Mouse (Mus musculus) lung, postnatal 0 days (tissue): ENCODE data around the gene Mical3.

ENCODE experiments used
- CTCF ChIP-seq: IDR thresholded peaks from 2 replicates; pipeline ENCODE4 v1.5.1; 2016; ENCODE audit warnings: antibody characterized with exemption, mild to moderate bottlenecking
- EP300 ChIP-seq: IDR thresholded peaks from 2 replicates; pipeline ENCODE4 v1.6.1; 2016; ENCODE audit warnings: antibody characterized with exemption, mild to moderate bottlenecking, control low read depth

- TF ChIP-seq CTCF (no peak), EP300 (peak; percentile 30; the same call in 1 of the 2 replicates)
Observed at GRCm38 (mm10) chr6:121043434-121044189, 87.2 kb downstream of the Mical3 start.
